In genomic region chr10:127936747-127937409, GRCm38 (mm10) we compare ENCODE assay signal across 13 mouse cellular contexts. TPM values are rescaled to one million over a fixed set of nuclear protein-coding genes. Genes with fewer than 3 reads are reported as not detected.
DNase-seq lines count a peak whose midpoint lies in the region; ATAC-seq and TF ChIP-seq lines count a peak whose summit lies in the region.
"Had no signal": no experiment of that assay in that cellular context is flagged by ENCODE, and none has a peak within 500 bp of the region (broad histone marks: within the 10 kb centered on the region; RNA-seq: fewer than 3 reads in every experiment).

No protein-coding gene starts in this region.

- H3K4me2 ChIP-seq in liver, embryonic 12.5 days: no peak overlapping the region
- H3K4me2 ChIP-seq in hindbrain, embryonic 11.5 days (replicated peaks; ENCODE audit: low read depth, low read length): no peak overlapping the region
- H3K4me2 ChIP-seq: forebrain, embryonic 13.5 days; hindbrain, embryonic 14.5 days had no signal

- no peaks in the 10 kb centered on the region for H3K79me2 ChIP-seq in liver, adult 2 months (ENCODE audit: control insufficient read depth, insufficient read depth, low read length)

- no peak for ATAC-seq in liver, embryonic 12.5 days
- ATAC-seq in megakaryocyte, adult 5-6 weeks (ENCODE audit: poor library complexity, severe bottlenecking): peak; percentile 83
- ATAC-seq in hindbrain, embryonic 11.5 days (ENCODE audit: low FRiP score): no peak
- ATAC-seq: forebrain, embryonic 13.5 days had no signal

- H3K4me3 ChIP-seq in liver, adult 2 months (ENCODE audit: insufficient read depth, low read depth, low read length): no peak overlapping the region
- no peak overlapping the region for H3K4me3 ChIP-seq in liver, embryonic 12.5 days
- H3K4me3 ChIP-seq in hindbrain, embryonic 11.5 days (ENCODE audit: low read depth, low read length): no peak overlapping the region
- H3K4me3 ChIP-seq: forebrain, embryonic 13.5 days had no signal

- H3K9me3 ChIP-seq in liver, embryonic 12.5 days (replicated peaks): 0 out of 2 replicates have a peak, but pooled peaks cover 4% of the 10 kb centered on the region
- no peaks in the 10 kb centered on the region for H3K9me3 ChIP-seq in hindbrain, embryonic 11.5 days (ENCODE audit: control insufficient read depth, low read length)
- H3K9me3 ChIP-seq: forebrain, embryonic 13.5 days had no signal

- no peak for TF ChIP-seq CTCF in liver, adult 2 months (IDR thresholded peaks at IDR 0.05; ENCODE audit: low read depth, low read length)

- peak overlapping the region; percentile 56 for H3K9ac ChIP-seq in liver, adult 2 months (ENCODE audit: low read depth, low read length)
- H3K9ac ChIP-seq in liver, embryonic 12.5 days: no peak overlapping the region
- no peak overlapping the region for H3K9ac ChIP-seq in hindbrain, embryonic 11.5 days (ENCODE audit: low read depth, low read length)
- H3K9ac ChIP-seq: forebrain, embryonic 13.5 days; hindbrain, embryonic 14.5 days had no signal

- peak overlapping the region; percentile 87 for H3K27ac ChIP-seq in liver, adult 2 months (replicated peaks; ENCODE audit: insufficient read depth, low read depth, low read length)
- no peak overlapping the region for H3K27ac ChIP-seq in liver, embryonic 12.5 days
- no peak overlapping the region for H3K27ac ChIP-seq in hindbrain, embryonic 11.5 days (ENCODE audit: low read depth, low read length)
- H3K27ac ChIP-seq: forebrain, embryonic 13.5 days; hindbrain, embryonic 14.5 days had no signal

- TF ChIP-seq POLR2A in liver, adult 2 months (IDR thresholded peaks at IDR 0.05; ENCODE audit: extremely low read depth, insufficient read depth, low read length): no peak

- 23% methylated on average over 19 of the region's 19 CpGs for WGBS in liver, adult 2 months
- WGBS in liver, embryonic 12.5 days (ENCODE audit: insufficient replicate concordance): 67% methylated on average over 19 of the region's 19 CpGs
- WGBS in hindbrain, embryonic 11.5 days: 87% methylated on average over 19 of the region's 19 CpGs

- H3K4me1 ChIP-seq in liver, adult 2 months (ENCODE audit: control insufficient read depth, insufficient read depth, low read length): peaks cover 12% of the 10 kb centered on the region; the same call in 1 of the 2 replicates
- H3K4me1 ChIP-seq in liver, embryonic 12.5 days: no peaks in the 10 kb centered on the region
- no peaks in the 10 kb centered on the region for H3K4me1 ChIP-seq in hindbrain, embryonic 11.5 days (replicated peaks; ENCODE audit: control insufficient read depth, insufficient read depth, low read length)
- H3K4me1 ChIP-seq: forebrain, embryonic 13.5 days had no signal

- H3K27me3 ChIP-seq in liver, adult 2 months (ENCODE audit: control insufficient read depth, insufficient read depth, low read length): no peaks in the 10 kb centered on the region
- H3K27me3 ChIP-seq in liver, embryonic 12.5 days (replicated peaks): no peaks in the 10 kb centered on the region
- H3K27me3 ChIP-seq in hindbrain, embryonic 11.5 days (ENCODE audit: control insufficient read depth, insufficient read depth, low read length): no peaks in the 10 kb centered on the region
- H3K27me3 ChIP-seq: forebrain, embryonic 13.5 days had no signal

- no peaks in the 10 kb centered on the region for H3K36me3 ChIP-seq in liver, adult 2 months (ENCODE audit: control insufficient read depth, insufficient read depth, low read length)
- no peaks in the 10 kb centered on the region for H3K36me3 ChIP-seq in liver, embryonic 12.5 days
- H3K36me3 ChIP-seq in hindbrain, embryonic 11.5 days (ENCODE audit: control insufficient read depth, insufficient read depth, low read length): no peaks in the 10 kb centered on the region

- peak; percentile 12 for DNase-seq in adrenal gland, adult 2 months
- no peak for DNase-seq in adrenal gland, postnatal 36 days
- DNase-seq in liver, adult 2 months (ENCODE audit: extremely low read depth, low read depth, low spot score): peak; percentile 99
- DNase-seq in ZHBTc4 (ENCODE audit: low read depth, low spot score): peak; percentile 36
- no peak for DNase-seq in hindbrain, embryonic 11.5 days (ENCODE audit: low spot score)
- DNase-seq in right cerebral cortex, postnatal 4 days: no peak

RNA-seq across cellular contexts. Expression of gene Sdr9c7, which starts 38.6 kb away (rescaled TPM):
- total RNA-seq in adrenal gland, adult 2 months (2021): 1 to 10 TPM in 1 of 2 experiments, under 1 TPM in 1; 0.41 to 1.9 TPM
- polyA plus RNA-seq in adrenal gland, adult 2 months (2012; rRNA removed): 0.74 and 0.85 TPM in 2 replicates
- total RNA-seq in adrenal gland, postnatal 36 days (2021): under 1 TPM; 0.56 to 0.76 TPM
- 25.6 and 26.9 TPM in 2 replicates for total RNA-seq in liver, adult 2 months (2014; rRNA removed)
- 20.4 and 36.7 TPM in 2 replicates for polyA plus RNA-seq in liver, adult 2 months (2012; rRNA removed)
- not detected in 2 replicates for polyA plus RNA-seq in liver, embryonic 12.5 days (2016; fragmentation: Nextera tagmentation; extraction: Ambion mirVana)
- total RNA-seq in megakaryocyte, adult 5-6 weeks (2015): not detected in 2 replicates
- not detected in 2 replicates for total RNA-seq in megakaryocyte, adult 5-6 weeks (2017)
- polyA plus RNA-seq in hindbrain, embryonic 11.5 days (2014; fragmentation: Nextera tagmentation; extraction: Ambion mirVana): not detected in 2 replicates
- total RNA-seq: left cerebral cortex, postnatal 14 days had no signal
- polyA plus RNA-seq: forebrain, embryonic 13.5 days; hindbrain, embryonic 14.5 days; lung, embryonic 16.5 days had no signal

RNA-seq across cellular contexts. Expression of gene Rdh7, which starts 48.3 kb away (rescaled TPM):
- total RNA-seq in adrenal gland, adult 2 months (2021): 1 to 10 TPM in 1 of 2 experiments, not detected in 1; 2.0 TPM
- 0.17 TPM in 1 of 2 replicates, not detected in the other for polyA plus RNA-seq in adrenal gland, adult 2 months (2012; rRNA removed)
- total RNA-seq in adrenal gland, postnatal 36 days (2021): under 1 TPM in 1 of 2 experiments, not detected in 1; 0.40 TPM
- total RNA-seq in liver, adult 2 months (2014; rRNA removed): 1,124 and 1,219 TPM in 2 replicates
- polyA plus RNA-seq in liver, adult 2 months (2012; rRNA removed): 1,436 and 1,472 TPM in 2 replicates
- 0.07 TPM in 1 of 2 replicates, not detected in the other for polyA plus RNA-seq in liver, embryonic 12.5 days (2016; fragmentation: Nextera tagmentation; extraction: Ambion mirVana)
- total RNA-seq in megakaryocyte, adult 5-6 weeks (2015): not detected in 2 replicates
- total RNA-seq in megakaryocyte, adult 5-6 weeks (2017): not detected in 2 replicates
- polyA plus RNA-seq in hindbrain, embryonic 11.5 days (2014; fragmentation: Nextera tagmentation; extraction: Ambion mirVana): not detected in 2 replicates
- total RNA-seq: left cerebral cortex, postnatal 14 days had no signal
- polyA plus RNA-seq: embryonic facial prominence, embryonic 14.5 days; forebrain, embryonic 13.5 days; hindbrain, embryonic 14.5 days; lung, embryonic 16.5 days had no signal

Comparison
In these comparisons a context has a peak if more than half of its experiments do, and no peak if none do; other contexts are left out.
1. DNase-seq: peak in adrenal gland, adult 2 months (single experiment), liver, adult 2 months (single experiment) and ZHBTc4 (single experiment); none in adrenal gland, postnatal 36 days (0 of 2), hindbrain, embryonic 11.5 days (single experiment) and right cerebral cortex, postnatal 4 days (single experiment).
2. RNA of gene Rdh7, which starts 48.3 kb away (total RNA-seq): 1,124 to 1,219 TPM in liver, adult 2 months; 2.0 TPM in adrenal gland, adult 2 months, 0.40 TPM in adrenal gland, postnatal 36 days and not detected in megakaryocyte, adult 5-6 weeks; every median in the first group is over 100 times any median in the second.